Mouse (Mus musculus): ENCODE data around the gene Cdc26. TPM values are rescaled to one million over a fixed set of nuclear protein-coding genes. Genes with fewer than 3 reads are reported as not detected.

The Cdc26 gene
- total and polyA plus RNA-seq, 3 experiments: 78.2 to 258 (median 125) TPM

GRCm38 (mm10) chr4:62389592-62390512 lies 18.6 kb downstream of the Cdc26 start:
- Histone ChIP-seq H3K27ac (ENCODE audit: insufficient read depth, low read depth) (no peak overlapping the region), H3K4me2 (ENCODE audit: insufficient read depth, low read depth, poor library complexity, severe bottlenecking) (no peak overlapping the region), H3K9me3 (replicated peaks; ENCODE audit: low read length) (no peaks in the 10 kb centered on the region), H3K36me3 (replicated peaks in 1 of 2; ENCODE audit: control insufficient read depth in 1 of 2, insufficient read depth in 1 of 2, low read length in 1 of 2) (peaks cover 24 to 74% of the 10 kb centered on the region in 2 experiments), H3K4me3 (replicated peaks in 1 of 3; ENCODE audit: low read depth in 2 of 3, low read length in 2 of 3, poor library complexity in 1 of 3) (no peak overlapping the region), H3K27me3 (replicated peaks) (no peaks in the 10 kb centered on the region), H3K4me1 (ENCODE audit: control insufficient read depth in 1 of 2, insufficient read depth in 2 of 2) (no peaks in the 10 kb centered on the region), H3K9ac (ENCODE audit: insufficient read depth, low read depth) (no peak overlapping the region), H3K79me2 (replicated peaks; ENCODE audit: control insufficient read depth, extremely low read depth, insufficient read depth, poor library complexity, severe bottlenecking) (no peaks in the 10 kb centered on the region; the same call in 1 of the 2 replicates)
- dilution Hi-C loops (cut with MboI; ENCODE audit: extremely low pct_ligation_motif_present, extremely low pct_unique_long_range_greater_than_20kb, low sequenced_read_pairs): no loop called here
- TF ChIP-seq CHD2 (IDR thresholded peaks at IDR 0.05; ENCODE audit: low read length) (no peak), JUN (IDR thresholded peaks at IDR 0.05; ENCODE audit: insufficient read depth, low read depth, low read length) (no peak), TBP (conservative IDR thresholded peaks at IDR 0.05; ENCODE audit: low read depth, low read length) (no peak), GABPA (IDR thresholded peaks at IDR 0.05; ENCODE audit: insufficient replicate concordance, low read depth, low read length) (no peak), ZC3H11A (IDR thresholded peaks at IDR 0.05; ENCODE audit: low read depth, low read length) (no peak), ELF1 (IDR thresholded peaks at IDR 0.05; ENCODE audit: low read depth, low read length) (no peak), USF1 (IDR thresholded peaks at IDR 0.05; ENCODE audit: low read depth, low read length) (no peak), MAFK (IDR thresholded peaks at IDR 0.05; ENCODE audit: insufficient replicate concordance, low read length) (no peak), CHD1 (IDR thresholded peaks at IDR 0.05; ENCODE audit: low read depth, low read length) (no peak), SIN3A (IDR thresholded peaks at IDR 0.05; ENCODE audit: low read length) (no peak), SMC3 (IDR thresholded peaks at IDR 0.05; ENCODE audit: low read depth, low read length) (no peak), POLR2A (IDR thresholded peaks at IDR 0.05; ENCODE audit: low read depth, low read length) (no peak), IRF4 (IDR thresholded peaks at IDR 0.05; ENCODE audit: low read depth, low read length) (no peak), NELFE (IDR thresholded peaks at IDR 0.05; ENCODE audit: low read depth, low read length) (no peak), RAD21 (IDR thresholded peaks at IDR 0.05; ENCODE audit: low read depth, low read length) (no peak)
- in situ Hi-C loops (cut with MboI; ENCODE audit: low pct_ligation_motif_present, low pct_unique_long_range_greater_than_20kb, low sequenced_read_pairs): no loop called here
- DNase-seq (ENCODE audit: extremely low read depth): no peak

GRCm38 (mm10) chr4:62385439-62385838 lies 23.0 kb downstream of the Cdc26 start:
- DNase-seq (ENCODE audit: extremely low read depth): no peak
- no peak overlapping the region for H3K27ac ChIP-seq (ENCODE audit: insufficient read depth, low read depth)
- H3K4me1 ChIP-seq (ENCODE audit: control insufficient read depth in 1 of 2, insufficient read depth in 2 of 2): no peaks in the 10 kb centered on the region
- no peaks in the 10 kb centered on the region for H3K9me3 ChIP-seq (replicated peaks; ENCODE audit: low read length)
- TF ChIP-seq RCOR1 (conservative IDR thresholded peaks at IDR 0.05; ENCODE audit: low read depth, low read length) (no peak), MYC (IDR thresholded peaks at IDR 0.05; ENCODE audit: low read depth, low read length) (no peak), MAX (IDR thresholded peaks at IDR 0.05; ENCODE audit: low read length) (no peak), CHD2 (IDR thresholded peaks at IDR 0.05; ENCODE audit: low read length) (no peak), HCFC1 (IDR thresholded peaks at IDR 0.05; ENCODE audit: low read depth, low read length) (no peak), RAD21 (IDR thresholded peaks at IDR 0.05; ENCODE audit: low read depth, low read length) (no peak), MAFK (IDR thresholded peaks at IDR 0.05; ENCODE audit: insufficient replicate concordance, low read length) (no peak), NRF1 (IDR thresholded peaks at IDR 0.05; ENCODE audit: low read depth, low read length) (no peak), SMC3 (IDR thresholded peaks at IDR 0.05; ENCODE audit: low read depth, low read length) (no peak), MAZ (IDR thresholded peaks at IDR 0.05; ENCODE audit: low read depth, low read length) (no peak), BHLHE40 (IDR thresholded peaks at IDR 0.05; ENCODE audit: low read depth, low read length) (no peak), ZKSCAN1 (IDR thresholded peaks at IDR 0.05; ENCODE audit: borderline replicate concordance, low read depth, low read length) (no peak), SIN3A (IDR thresholded peaks at IDR 0.05; ENCODE audit: low read length) (no peak), ETS1 (conservative IDR thresholded peaks at IDR 0.05; ENCODE audit: low read depth, low read length) (no peak), ZNF384 (IDR thresholded peaks at IDR 0.05; ENCODE audit: low read depth, low read length) (no peak), TBP (conservative IDR thresholded peaks at IDR 0.05; ENCODE audit: low read depth, low read length) (no peak), POLR2A (IDR thresholded peaks at IDR 0.05; ENCODE audit: low read depth, low read length) (no peak), USF1 (IDR thresholded peaks at IDR 0.05; ENCODE audit: low read depth, low read length) (no peak)
- no peaks in the 10 kb centered on the region; the same call in 1 of the 2 replicates for H3K79me2 ChIP-seq (replicated peaks; ENCODE audit: control insufficient read depth, extremely low read depth, insufficient read depth, poor library complexity, severe bottlenecking)
- H3K36me3 ChIP-seq (replicated peaks in 1 of 2; ENCODE audit: control insufficient read depth in 1 of 2, insufficient read depth in 1 of 2, low read length in 1 of 2): peaks cover 16 to 61% of the 10 kb centered on the region in 2 experiments
- H3K27me3 ChIP-seq (replicated peaks): no peaks in the 10 kb centered on the region
- no peak overlapping the region for H3K4me2 ChIP-seq (ENCODE audit: insufficient read depth, low read depth, poor library complexity, severe bottlenecking)
- dilution Hi-C loops (cut with MboI; ENCODE audit: extremely low pct_ligation_motif_present, extremely low pct_unique_long_range_greater_than_20kb, low sequenced_read_pairs): no loop called here
- no peak overlapping the region for H3K9ac ChIP-seq (ENCODE audit: insufficient read depth, low read depth)
- in situ Hi-C loops (cut with MboI; ENCODE audit: low pct_ligation_motif_present, low pct_unique_long_range_greater_than_20kb, low sequenced_read_pairs): no loop called here
- no peak overlapping the region for H3K4me3 ChIP-seq (replicated peaks in 1 of 3; ENCODE audit: low read depth in 2 of 3, low read length in 2 of 3, poor library complexity in 1 of 3)
